Mouse (Mus musculus) kidney, adult 18-20 months (tissue): ENCODE measurements around the gene Mis18a.

Experiments
- DNase-seq: peaks from one replicate; pipeline ENCODE4 v3.0.0; 2021

Mis18a gene

GRCm38 (mm10) chr16:90703646-90704045 lies 23.6 kb downstream of the Mis18a start:
- no peak for DNase-seq

- no peak for DNase-seq
These were observed 25.7 kb downstream of the Mis18a start for GRCm38 (mm10) chr16:90701541-90701940.

- DNase-seq = no peak
These were observed 27.8 kb downstream of the Mis18a start for GRCm38 (mm10) chr16:90699390-90699789.

- no peak for DNase-seq
These were observed 30.9 kb downstream of the Mis18a start for GRCm38 (mm10) chr16:90696306-90696705.

- DNase-seq = no peak
These were observed 32.1 kb downstream of the Mis18a start for GRCm38 (mm10) chr16:90695121-90695520.

- DNase-seq = peak; percentile 16
These were observed 32.5 kb downstream of the Mis18a start for GRCm38 (mm10) chr16:90694719-90695118.

- DNase-seq = no peak
These were observed 33.6 kb downstream of the Mis18a start for GRCm38 (mm10) chr16:90693625-90694024.

- DNase-seq = no peak
These were observed 34.4 kb downstream of the Mis18a start for GRCm38 (mm10) chr16:90692704-90693385.

- DNase-seq = no peak
These were observed 39.4 kb downstream of the Mis18a start for GRCm38 (mm10) chr16:90687687-90688263.

GRCm38 (mm10) chr16:90687011-90687410 lies 40.2 kb downstream of the Mis18a start:
- no peak for DNase-seq

- DNase-seq = no peak
These were observed 43.1 kb downstream of the Mis18a start for GRCm38 (mm10) chr16:90684092-90684491.

- DNase-seq = no peak
These were observed 47.2 kb downstream of the Mis18a start for GRCm38 (mm10) chr16:90679984-90680383.

- DNase-seq = no peak
These were observed 48.4 kb downstream of the Mis18a start for GRCm38 (mm10) chr16:90678820-90679219.

- no peak for DNase-seq
These were observed 50.2 kb downstream of the Mis18a start for GRCm38 (mm10) chr16:90676920-90677574.

- DNase-seq = no peak
These were observed 52.6 kb downstream of the Mis18a start for GRCm38 (mm10) chr16:90674651-90675050.

GRCm38 (mm10) chr16:90673507-90674354 lies 53.5 kb downstream of the Mis18a start:
- DNase-seq = no peak
